Mouse (Mus musculus): ENCODE measurements around the gene BC016579.

Gene BC016579

DNA sequence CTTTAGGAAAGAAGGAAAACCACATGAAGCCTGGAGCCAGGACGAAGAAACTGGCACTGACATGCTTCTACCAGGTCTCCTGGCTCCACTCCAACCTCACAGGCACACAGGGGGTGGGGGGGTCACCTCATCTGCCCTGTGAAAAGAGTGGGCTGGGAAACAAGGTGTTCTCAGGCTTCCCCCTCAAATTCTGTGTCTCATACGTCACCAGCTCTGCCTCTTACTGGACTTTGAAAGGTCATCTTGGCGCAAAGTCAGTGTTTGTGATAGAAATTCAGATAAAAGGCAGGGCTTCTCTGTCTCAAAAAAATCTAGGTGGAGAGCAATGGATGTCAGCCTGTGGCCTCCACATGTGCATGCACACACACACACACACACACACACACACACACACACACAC is 12.6 kb downstream of the BC016579 start:
- no peak for DNase-seq

DNA sequence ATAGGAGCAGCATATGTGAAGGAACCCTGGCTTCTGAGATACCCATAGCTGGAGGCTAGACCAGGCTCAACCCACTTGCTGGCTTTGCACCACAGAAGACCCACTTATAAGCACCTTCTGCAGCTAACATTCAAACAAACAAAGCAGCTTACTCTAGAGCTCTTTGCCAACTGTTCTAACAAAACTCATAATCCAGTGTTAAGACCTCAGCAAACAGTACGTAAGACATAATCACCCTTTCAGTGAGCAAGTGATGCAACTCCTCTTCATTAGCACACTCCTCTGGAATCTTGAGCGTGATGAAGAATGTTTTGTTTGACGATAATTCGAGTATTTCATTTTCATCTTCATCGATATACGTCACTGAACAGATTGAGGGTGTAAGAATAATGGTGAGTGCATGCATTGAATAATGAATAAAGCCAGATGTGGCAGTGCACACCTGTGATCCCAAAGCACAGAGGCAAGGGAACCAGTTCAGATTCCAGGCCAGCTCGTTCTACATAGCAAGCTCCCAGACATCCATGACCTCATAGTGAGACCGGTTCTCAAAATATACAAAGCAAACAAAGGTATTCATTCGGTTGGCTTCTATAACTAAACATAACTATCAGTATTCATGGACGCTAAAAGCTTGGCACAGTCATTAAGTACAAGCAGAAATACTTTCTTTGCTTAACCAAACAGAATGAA is 13.7 kb downstream of the BC016579 start:
- no peak for DNase-seq

DNA sequence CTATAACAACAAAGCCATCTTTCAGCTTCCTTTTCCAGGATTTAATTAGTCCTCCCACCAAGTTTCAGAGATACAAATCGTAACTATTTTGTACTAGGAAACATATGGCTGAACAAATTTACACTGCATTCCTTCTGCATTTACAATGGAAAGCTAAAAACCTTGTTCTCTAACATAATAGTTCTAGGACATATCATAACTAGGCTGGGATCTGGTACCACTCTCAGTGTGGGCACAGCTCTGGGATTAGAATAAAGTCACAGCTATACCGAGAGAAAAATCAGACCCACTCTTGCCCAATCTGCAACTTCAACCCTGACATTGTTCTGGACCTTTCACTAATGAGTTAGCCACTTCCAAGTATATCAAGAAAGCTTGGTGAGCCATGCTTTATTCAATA is 18.0 kb downstream of the BC016579 start:
- no peak for DNase-seq

DNA sequence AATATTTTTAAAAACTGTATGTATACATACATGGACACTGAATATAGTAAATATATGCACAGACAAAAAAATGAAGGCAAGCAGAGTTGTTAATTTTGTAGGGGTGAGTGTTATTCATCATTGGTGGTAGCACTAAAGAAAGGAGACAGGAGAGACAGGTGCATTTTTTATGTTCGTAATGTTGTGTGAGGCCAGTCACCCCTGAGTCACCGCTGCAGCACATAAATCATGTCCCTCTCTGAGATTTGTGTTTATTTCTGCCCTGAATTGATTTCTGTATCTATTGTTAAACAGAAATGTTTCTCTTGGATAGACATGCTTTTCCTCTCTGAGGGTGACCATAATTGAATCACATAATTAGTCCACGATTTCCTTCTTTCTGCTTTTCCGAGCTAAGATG is 21.4 kb downstream of the BC016579 start:
- DNase-seq: no peak

DNA sequence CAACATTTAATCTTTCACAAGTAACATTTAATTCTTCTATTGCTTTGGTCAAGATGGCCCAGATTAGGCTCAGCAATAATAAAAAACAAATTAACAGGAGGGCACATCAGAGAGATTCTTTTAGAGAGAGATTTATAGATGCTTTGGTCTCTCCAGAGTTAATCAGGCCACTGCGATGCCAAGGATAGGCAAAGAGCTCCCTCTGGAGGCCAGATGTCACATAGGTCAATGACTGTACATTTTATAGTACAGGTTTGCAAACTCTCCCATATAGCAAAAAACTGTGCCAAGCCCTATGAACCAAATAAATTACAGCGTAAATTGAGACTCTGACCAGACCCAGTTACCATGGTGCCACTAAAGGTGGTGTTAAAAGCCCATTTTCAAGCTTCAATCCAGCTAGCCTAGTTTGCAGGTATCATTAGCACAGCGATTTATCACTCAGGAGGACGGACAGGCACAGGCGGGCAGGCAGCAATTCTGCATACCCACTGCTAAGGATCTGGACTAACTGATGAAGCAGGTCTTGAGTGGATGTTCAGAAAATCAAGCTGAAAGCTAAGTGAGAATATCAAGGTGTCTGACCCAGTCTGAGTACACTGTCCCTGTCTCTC is 23.4 kb downstream of the BC016579 start:
- peak; percentile 54 to 81 for DNase-seq

DNA sequence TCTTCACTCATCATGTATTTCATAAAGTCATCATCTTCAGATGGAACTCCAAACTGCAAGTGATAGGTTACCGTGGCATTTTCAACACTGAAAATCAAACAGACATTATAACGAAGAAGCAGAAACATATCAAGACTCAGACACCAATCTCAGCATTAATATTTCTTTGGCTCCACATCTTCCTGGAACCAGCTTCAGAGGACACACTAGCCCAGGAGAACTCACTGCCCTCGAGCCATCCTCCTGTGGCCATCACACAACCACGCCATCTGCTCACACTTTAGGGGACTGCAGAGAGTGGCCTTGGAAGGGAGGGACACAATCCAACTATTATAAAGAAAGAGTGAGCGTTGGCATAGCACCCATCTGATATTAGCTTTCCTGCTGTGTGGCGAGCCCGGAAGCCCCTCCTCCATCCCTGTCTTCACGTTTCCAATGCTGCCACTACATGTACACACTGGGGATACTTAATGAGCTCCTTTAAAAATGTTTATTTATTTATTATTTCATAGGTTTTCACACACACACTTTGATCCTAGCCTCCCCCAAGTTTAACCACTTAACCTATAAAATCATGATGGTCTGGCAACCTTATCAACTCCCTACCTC is 24.3 kb downstream of the BC016579 start:
- no peak for DNase-seq

DNA sequence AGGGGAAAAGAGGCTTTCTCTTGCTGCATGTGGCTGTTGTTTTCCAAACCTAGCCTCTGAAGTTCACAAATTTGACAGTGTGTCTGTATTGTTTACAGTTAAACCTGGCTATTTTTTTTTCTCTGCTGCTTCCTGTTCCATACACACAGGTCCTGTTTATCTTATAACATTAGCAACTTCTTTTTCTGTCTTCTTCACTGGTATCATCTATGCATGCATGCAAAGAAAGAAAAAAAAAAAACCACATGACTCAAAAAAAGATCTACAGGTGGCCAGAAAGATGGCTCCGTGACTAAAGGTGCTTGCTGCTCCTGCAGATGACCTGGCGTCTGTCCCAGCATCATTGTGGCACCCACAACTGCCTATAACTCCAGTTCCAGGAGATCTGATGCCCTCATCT is 28.5 kb downstream of the BC016579 start:
- no peak for DNase-seq

DNA sequence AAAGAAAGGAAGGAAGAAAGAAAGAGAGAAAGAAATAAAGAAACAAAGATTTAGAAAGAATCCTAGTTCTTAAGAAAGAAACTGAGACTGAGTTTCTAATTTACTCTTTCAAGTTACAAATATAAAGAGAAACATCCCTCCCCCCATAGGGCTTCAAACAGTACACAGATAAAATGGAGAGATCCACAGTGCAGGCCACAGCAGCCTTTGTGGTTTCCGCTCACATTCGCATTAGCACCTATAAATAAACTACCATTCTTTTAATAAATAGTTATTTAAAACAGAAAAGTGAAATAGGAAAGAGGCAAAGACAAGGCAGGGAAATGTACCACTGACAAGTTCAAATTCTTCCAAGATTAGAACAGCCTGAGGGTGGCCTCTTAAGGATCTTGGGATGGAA is 29.1 kb downstream of the BC016579 start:
- DNase-seq: no peak

DNA sequence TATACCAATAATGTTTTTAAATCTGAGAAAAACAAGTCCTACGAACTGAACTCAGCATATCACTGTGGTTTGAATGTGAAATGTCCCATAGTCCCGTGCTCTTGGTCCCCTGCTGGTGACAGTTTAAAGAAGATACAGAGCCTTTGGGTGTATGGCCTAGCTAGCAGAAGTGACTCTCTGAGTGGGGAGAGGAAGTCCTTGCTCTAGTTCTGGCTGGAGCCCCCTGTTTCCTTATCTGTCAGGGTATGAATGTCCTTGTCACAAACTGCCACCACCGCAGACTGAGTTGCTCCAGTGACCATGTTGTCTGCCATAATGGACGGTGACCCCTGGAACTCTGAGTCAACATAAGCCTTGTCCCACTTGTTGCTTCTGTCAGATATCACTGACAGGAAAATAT is 30.6 kb downstream of the BC016579 start:
- DNase-seq: no peak

DNA sequence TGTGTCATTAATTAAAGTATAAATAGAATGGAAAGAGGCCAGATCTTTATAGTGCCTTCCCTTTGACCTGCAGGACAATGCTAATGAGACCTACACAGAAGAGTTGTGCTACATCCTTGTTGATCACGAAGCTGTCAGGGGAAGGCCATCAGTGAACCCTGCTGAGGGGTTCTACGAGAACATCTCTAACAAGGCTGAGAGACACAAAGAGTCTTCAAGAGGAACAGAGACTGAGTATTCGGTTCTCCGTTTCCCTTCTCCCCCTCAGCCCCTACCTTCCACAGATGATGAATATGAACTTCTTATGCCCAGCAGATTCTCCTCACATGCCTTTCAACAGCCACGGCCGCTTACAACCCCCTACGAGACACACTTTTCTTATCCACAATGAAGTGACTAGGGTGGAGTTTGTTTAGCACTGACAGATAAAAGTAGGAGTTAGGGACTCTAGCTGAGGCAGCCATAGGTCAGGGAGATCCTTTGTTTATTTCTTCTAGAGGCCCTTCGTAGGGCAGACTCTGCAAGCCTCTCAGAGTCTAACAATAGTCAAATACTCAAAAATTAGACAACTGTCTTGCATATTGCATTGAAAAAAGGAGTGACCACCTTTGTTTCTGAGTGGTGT is 34.0 kb downstream of the BC016579 start:
- no peak for DNase-seq

DNA sequence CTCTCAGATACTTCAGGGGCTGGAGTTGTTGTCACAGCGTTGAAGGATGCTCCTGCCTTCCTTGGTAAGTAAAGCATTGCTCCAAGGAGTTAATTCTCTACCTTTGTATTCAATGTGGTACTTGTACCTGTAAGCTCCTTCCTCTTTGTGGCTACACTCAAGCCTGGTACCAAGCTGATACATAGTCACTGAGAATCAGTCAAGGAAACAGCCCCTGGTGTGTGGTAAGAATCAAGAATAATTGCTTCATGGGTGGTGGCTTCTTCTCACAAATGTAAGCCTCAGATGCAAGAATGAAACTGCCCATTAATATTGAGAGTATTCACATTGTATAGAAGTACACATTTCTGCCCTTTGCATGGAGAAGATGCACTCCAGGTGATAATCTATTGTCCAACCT is 37.9 kb downstream of the BC016579 start:
- DNase-seq: no peak

DNA sequence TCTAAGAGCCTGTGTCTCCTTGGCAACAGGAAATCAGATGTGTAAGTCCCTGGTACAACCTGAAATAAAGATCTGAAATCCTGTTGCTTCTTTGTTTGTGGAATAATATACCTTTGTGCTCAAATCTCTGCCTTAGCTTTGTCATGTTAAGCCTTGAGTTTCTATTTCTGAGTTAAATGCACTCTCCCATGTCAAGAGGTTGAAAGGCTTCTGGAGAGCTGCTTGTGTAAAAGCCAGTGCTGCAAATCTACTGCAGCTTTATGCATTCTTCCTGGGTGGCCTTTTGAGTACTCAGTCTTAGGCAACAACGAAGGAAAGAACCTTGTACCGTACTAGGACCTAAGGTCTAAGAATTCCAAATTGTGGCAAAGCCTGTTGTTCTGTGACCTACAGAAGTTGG is 40.6 kb downstream of the BC016579 start:
- DNase-seq: no peak

DNA sequence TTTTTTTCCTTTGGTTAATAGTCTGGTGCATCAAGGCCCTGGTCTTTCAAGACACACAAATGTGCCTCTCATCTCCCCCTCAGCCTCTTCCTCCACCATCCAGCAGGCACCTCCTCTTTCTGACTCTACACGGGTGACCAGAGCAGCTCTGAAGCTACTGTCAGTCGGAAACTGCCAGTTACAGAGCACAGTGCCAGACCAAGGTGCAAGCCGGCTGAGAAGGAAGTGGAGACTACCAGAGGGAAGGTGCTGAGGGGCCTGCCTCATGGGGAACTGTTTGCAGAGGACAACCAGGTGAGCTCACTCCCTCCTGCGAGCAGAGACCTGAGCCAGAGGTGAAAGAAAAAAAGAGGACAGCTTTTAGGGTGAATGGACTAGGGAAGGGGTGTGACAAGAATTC is 43.6 kb downstream of the BC016579 start, which contains the start of gene Gcsam:
Gene Gcsam, plus strand, starts transcription at position 114 of the 400 bp plus-strand sequence.
- DNase-seq: no peak

DNA sequence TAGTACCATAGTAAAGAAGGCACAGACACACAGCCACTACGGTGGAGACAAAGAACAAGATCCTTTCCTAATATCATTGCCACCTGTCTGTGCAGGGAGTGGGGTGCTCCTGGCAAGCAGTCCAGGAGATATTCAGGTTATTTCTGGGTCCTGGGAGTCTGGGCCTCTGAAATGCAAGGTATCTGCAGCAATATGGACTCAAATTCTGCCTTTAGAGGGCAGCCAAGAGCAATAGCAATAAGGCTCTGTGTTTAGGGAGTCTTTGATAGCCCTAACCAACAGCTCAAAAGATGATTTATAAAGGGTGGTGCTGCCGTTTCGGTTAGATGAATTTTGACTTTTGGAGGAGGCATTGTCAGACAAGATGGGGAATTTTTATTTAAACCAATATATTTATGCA is 44.6 kb downstream of the BC016579 start:
- DNase-seq: peak in 1 of 2 experiments; percentile 54

DNA sequence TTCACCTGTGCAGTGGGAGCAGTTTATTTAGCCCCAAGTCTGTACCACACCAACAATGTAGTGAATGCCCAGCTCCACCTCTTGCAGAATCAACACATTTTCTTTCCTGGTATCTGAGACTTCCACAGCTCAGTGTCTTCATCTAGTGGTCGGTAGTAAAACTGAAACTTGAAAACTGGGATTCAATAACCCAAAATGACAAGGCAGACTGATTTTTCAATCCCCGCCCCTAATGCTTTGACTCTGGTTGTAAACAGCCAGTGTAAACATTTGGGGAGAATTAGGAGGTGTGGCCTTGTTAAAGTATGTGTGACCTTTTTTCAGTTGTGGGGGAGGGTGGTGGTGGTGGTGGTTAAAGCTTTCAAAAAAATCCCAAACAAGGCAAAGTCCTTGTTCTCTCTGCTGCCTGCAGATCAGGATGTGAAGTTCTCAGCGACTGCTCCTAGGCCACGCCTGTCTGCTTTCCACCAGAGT is 45.4 kb downstream of the BC016579 start:
- peak; percentile 40 to 49 for DNase-seq

DNA sequence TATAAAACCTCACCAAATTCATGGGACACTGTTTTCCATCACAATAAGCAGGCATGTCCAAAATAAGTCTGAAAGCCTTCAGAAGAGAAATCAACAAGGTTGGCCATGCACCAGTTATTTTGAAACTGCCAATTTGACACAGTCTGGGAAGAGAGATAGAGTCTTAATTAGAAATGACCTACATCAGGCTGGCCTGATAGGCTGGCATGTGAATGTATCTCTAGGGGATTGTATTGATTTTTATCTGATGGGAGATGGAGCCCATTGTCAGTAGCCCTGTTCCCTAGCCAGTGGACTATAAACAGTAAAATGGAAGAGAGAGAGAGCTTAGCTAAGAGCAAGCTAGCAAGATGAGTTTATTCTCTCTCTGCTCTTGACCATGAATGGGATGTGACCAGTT is 58.4 kb downstream of the BC016579 start:
- no peak for DNase-seq

DNA sequence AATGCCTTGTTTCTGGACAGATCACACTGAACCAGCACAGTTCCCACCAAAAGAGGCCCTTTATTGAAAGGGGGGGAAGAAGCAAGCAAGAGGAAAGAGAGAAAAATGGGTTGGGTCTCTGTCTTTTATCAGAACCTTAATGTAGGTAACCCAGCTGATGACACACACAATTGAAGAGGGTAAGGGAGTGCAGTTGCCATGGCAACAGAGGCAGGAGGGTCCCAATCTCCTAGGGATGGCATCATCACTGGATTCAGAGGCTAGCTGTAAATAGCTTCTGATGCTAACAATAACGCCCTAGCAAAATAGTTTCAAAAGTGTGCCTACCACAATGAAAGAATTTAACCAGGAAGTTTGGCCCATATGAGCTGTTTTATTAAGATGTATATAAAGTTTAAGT is 60.2 kb downstream of the BC016579 start:
- DNase-seq: no peak

DNA sequence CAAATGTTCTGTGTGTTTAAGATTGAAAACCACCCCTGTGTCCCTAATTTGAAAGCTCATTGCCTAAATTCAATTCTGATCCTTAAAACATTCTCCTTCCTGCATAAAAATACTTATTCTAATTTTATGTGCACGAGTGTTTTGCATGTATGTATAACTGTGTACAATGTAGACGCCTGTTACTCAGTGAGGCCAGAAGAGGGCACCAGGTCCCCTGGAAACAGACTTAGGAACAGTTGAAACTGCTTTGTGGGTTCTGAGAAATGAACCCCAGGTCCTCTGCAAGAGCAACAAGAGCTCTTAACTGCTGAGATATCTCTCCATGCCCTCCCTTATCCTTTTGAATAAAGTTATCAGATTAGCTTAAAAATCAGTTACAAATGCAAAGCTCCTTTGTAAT is 71.4 kb downstream of the BC016579 start:
- DNase-seq: peak in 1 of 2 experiments; percentile 35

DNA sequence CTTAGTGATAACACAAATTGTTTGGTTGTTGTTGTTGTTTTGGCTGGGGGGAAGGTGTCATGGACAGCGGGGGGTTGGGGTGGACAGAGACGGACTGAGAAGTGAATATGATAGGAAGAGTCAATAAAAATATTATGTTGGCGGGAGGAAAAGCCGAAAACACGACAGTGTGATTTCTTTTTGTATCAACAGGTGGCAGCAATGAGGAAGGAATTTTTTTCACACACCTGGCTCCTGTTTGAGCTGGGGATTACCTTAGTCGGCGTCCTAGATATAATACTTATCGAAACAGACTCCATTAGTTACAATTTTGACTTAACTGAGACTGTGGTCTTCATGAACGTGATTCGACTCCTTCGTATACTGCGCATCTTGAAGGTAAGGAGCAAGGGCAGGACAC is 74.0 kb downstream of the BC016579 start:
- DNase-seq: no peak

All from kidney, postnatal 25 days (tissue).